Mouse (Mus musculus): ENCODE results near the gene Zic4.

DNA sequence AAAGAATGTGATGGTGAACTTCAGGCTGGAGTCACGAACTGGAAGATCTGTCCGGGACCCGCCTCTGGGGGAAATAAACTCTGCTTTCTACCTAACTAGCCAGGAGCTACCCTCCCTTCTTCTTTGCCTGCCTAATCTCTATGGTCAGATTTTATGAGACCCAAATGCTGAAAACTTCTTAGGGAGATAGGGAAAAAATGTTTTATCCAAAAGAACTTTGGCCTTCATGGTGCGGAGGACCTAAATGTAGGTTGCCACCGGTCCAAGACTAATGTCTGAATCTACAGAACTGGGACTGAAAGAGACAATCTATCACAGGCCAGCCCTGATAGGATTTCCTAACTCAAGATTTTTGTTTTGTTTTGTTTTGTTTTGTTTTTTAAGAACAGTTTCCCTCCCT is 10.9 kb upstream of the Zic4 start:
- TF ChIP-seq CTCF (IDR thresholded peaks at IDR 0.05) (no peak), EP300 (IDR thresholded peaks at IDR 0.05) (no peak)
